Mouse (Mus musculus): Measurements from ENCODE around the gene Ugt1a9. TPM values are rescaled to one million over a fixed set of nuclear protein-coding genes. Genes with fewer than 3 reads are reported as not detected.
"Not testable (repeated sequence)": the region's sequence is repeated elsewhere in the genome, so short reads cannot be mapped to it uniquely, and the experiment has no call there.

The Ugt1a9 gene
- total RNA-seq, 1 experiment: not detected

- no peak for DNase-seq (ENCODE audit: low read depth, low spot score)
- H3K4me1 ChIP-seq (ENCODE audit: control insufficient read depth in 2 of 2, insufficient read depth in 2 of 2, low read length in 2 of 2, poor library complexity in 1 of 2): no peaks in the 10 kb centered on the region
- H3K4me3 ChIP-seq (ENCODE audit: insufficient read depth in 1 of 2, low read depth in 1 of 2, low read length in 2 of 2, poor library complexity in 1 of 2, severe bottlenecking in 1 of 2): no peak within 1 kb of the TSS
- H3K9ac ChIP-seq (ENCODE audit: insufficient read depth, low read depth, low read length, poor library complexity, severe bottlenecking): no peak within 1 kb of the TSS
- in situ Hi-C loops (cut with MboI; ENCODE audit: low sequenced_read_pairs in 2 of 2, unreplicated experiment in 2 of 2): loop anchor here in 1 of 2 experiments (5.0 kb wide), 1 partner anchor 37 kb away; the partner anchor contains the start of gene Ugt1a6a
- no peaks in the 10 kb centered on the region for H3K9me3 ChIP-seq (ENCODE audit: control insufficient read depth, insufficient read depth, low read depth, low read length)
- H3K36me3 ChIP-seq (ENCODE audit: control insufficient read depth, insufficient read depth, low read length, poor library complexity, severe bottlenecking): no peaks in the 10 kb centered on the region
- H3K27ac ChIP-seq (ENCODE audit: insufficient read depth, low read depth, low read length, poor library complexity, severe bottlenecking): no peak within 1 kb of the TSS
- TF ChIP-seq HCFC1 (IDR thresholded peaks at IDR 0.05; ENCODE audit: borderline replicate concordance, insufficient read depth, low read length) (no peak), ZNF384 (IDR thresholded peaks at IDR 0.05; ENCODE audit: low read depth, low read length) (no peak), CHD2 (IDR thresholded peaks at IDR 0.05; ENCODE audit: low read depth, low read length) (no peak), ZC3H11A (IDR thresholded peaks at IDR 0.05; ENCODE audit: borderline replicate concordance, low read depth, low read length) (no peak), MAFK (IDR thresholded peaks at IDR 0.05; ENCODE audit: insufficient read depth, low read depth, low read length) (no peak)
These were observed 24.4 kb downstream of the Ugt1a9 start, which contains the start of gene Ugt1a7c for GRCm38 (mm10) chr1:88094941-88095492. Gene Ugt1a7c (plus strand): TSS chr1:88095062.

GRCm38 (mm10) chr1:88098546-88098945, 27.9 kb downstream of the Ugt1a9 start:
- not testable (repeated sequence) for H3K9ac ChIP-seq (ENCODE audit: insufficient read depth, low read depth, low read length, poor library complexity, severe bottlenecking); H3K9me3 ChIP-seq (ENCODE audit: control insufficient read depth, insufficient read depth, low read depth, low read length); H3K27ac ChIP-seq (ENCODE audit: insufficient read depth, low read depth, low read length, poor library complexity, severe bottlenecking); H3K4me3 ChIP-seq (ENCODE audit: insufficient read depth in 1 of 2, low read depth in 1 of 2, low read length in 2 of 2, poor library complexity in 1 of 2, severe bottlenecking in 1 of 2); H3K36me3 ChIP-seq (ENCODE audit: control insufficient read depth, insufficient read depth, low read length, poor library complexity, severe bottlenecking); H3K4me1 ChIP-seq (ENCODE audit: control insufficient read depth in 2 of 2, insufficient read depth in 2 of 2, low read length in 2 of 2, poor library complexity in 1 of 2); DNase-seq (ENCODE audit: low read depth, low spot score)
- in situ Hi-C loops (cut with MboI; ENCODE audit: low sequenced_read_pairs in 2 of 2, unreplicated experiment in 2 of 2): loop anchor here in 1 of 2 experiments (5.0 kb wide), 1 partner anchor 34 kb away; the partner anchor contains the start of gene Ugt1a6a

DNA sequence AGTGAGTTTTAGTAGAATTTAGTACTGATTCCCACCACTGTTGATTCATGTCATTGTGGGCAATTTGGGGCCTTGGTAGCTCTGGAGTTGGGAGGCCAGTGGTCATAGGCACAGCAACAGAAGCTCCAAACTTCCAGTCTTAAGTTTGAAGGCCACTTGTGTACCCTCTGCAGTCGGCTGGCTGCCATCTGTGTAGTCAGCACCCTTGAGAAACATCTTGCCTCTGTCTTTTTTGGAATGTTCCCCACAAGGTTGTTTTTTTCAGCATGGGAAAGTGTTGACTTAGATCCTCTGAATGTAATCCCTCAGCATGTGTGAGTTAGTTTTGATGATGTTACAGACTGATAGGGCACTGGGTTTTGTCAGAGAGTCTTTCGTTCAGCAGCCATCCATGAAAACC, 29.1 kb downstream of the Ugt1a9 start:
- H3K4me3 ChIP-seq (ENCODE audit: insufficient read depth in 1 of 2, low read depth in 1 of 2, low read length in 2 of 2, poor library complexity in 1 of 2, severe bottlenecking in 1 of 2): not testable (repeated sequence)
- in situ Hi-C loops (cut with MboI; ENCODE audit: low sequenced_read_pairs in 2 of 2, unreplicated experiment in 2 of 2): loop anchor here in 1 of 2 experiments (5.0 kb wide), 1 partner anchor 33 kb away; the partner anchor contains the start of gene Ugt1a6a

DNA sequence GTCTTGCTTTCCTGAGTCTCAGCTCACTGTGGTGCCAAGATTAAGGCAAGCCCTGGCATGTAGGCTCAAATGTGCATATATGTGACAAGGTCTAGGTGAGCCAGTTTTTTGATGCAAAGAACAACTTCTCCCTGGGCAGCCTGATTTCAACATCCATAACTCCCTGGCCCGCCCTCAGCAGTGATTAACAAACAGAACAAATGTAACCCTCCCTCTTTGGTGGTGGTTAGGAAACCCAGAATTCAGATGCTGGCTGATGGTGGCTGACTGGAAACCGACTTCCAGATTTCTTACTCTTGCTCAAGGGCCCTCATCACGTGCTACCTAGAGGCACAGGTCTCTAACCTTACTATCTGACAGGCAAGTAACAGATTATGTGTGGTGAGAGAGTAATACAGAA, 32.4 kb downstream of the Ugt1a9 start, which contains the start of gene Ugt1a6b:
Ugt1a6b (plus strand) TSS at position 234 of the 400 bp plus-strand sequence.
- in situ Hi-C loops (cut with MboI; ENCODE audit: low sequenced_read_pairs in 2 of 2, unreplicated experiment in 2 of 2); H3K27ac ChIP-seq (ENCODE audit: insufficient read depth, low read depth, low read length, poor library complexity, severe bottlenecking); H3K36me3 ChIP-seq (ENCODE audit: control insufficient read depth, insufficient read depth, low read length, poor library complexity, severe bottlenecking); H3K9me3 ChIP-seq (ENCODE audit: control insufficient read depth, insufficient read depth, low read depth, low read length); H3K4me1 ChIP-seq (ENCODE audit: control insufficient read depth in 2 of 2, insufficient read depth in 2 of 2, low read length in 2 of 2, poor library complexity in 1 of 2); DNase-seq (ENCODE audit: low read depth, low spot score); H3K9ac ChIP-seq (ENCODE audit: insufficient read depth, low read depth, low read length, poor library complexity, severe bottlenecking); H3K4me3 ChIP-seq (ENCODE audit: insufficient read depth in 1 of 2, low read depth in 1 of 2, low read length in 2 of 2, poor library complexity in 1 of 2, severe bottlenecking in 1 of 2): not testable (repeated sequence)

More for the DNA sequence above, 29.1 kb downstream of the Ugt1a9 start:
- not testable (repeated sequence) for H3K9me3 ChIP-seq (ENCODE audit: control insufficient read depth, insufficient read depth, low read depth, low read length); H3K9ac ChIP-seq (ENCODE audit: insufficient read depth, low read depth, low read length, poor library complexity, severe bottlenecking); DNase-seq (ENCODE audit: low read depth, low spot score); H3K4me1 ChIP-seq (ENCODE audit: control insufficient read depth in 2 of 2, insufficient read depth in 2 of 2, low read length in 2 of 2, poor library complexity in 1 of 2); H3K27ac ChIP-seq (ENCODE audit: insufficient read depth, low read depth, low read length, poor library complexity, severe bottlenecking); H3K36me3 ChIP-seq (ENCODE audit: control insufficient read depth, insufficient read depth, low read length, poor library complexity, severe bottlenecking)

GRCm38 (mm10) chr1:88103697-88104468, 33.3 kb downstream of the Ugt1a9 start:
- H3K4me3 ChIP-seq (ENCODE audit: insufficient read depth in 1 of 2, low read depth in 1 of 2, low read length in 2 of 2, poor library complexity in 1 of 2, severe bottlenecking in 1 of 2): not testable (repeated sequence)

More at GRCm38 (mm10) chr1:88103697-88104468, 33.3 kb downstream of the Ugt1a9 start:
- H3K36me3 ChIP-seq (ENCODE audit: control insufficient read depth, insufficient read depth, low read length, poor library complexity, severe bottlenecking); H3K4me1 ChIP-seq (ENCODE audit: control insufficient read depth in 2 of 2, insufficient read depth in 2 of 2, low read length in 2 of 2, poor library complexity in 1 of 2); H3K27ac ChIP-seq (ENCODE audit: insufficient read depth, low read depth, low read length, poor library complexity, severe bottlenecking); H3K9ac ChIP-seq (ENCODE audit: insufficient read depth, low read depth, low read length, poor library complexity, severe bottlenecking); DNase-seq (ENCODE audit: low read depth, low spot score); H3K9me3 ChIP-seq (ENCODE audit: control insufficient read depth, insufficient read depth, low read depth, low read length); in situ Hi-C loops (cut with MboI; ENCODE audit: low sequenced_read_pairs in 2 of 2, unreplicated experiment in 2 of 2): not testable (repeated sequence)
